Mouse (Mus musculus) ES-E14 (cell line): Measurements from ENCODE around the gene Slc27a4.
A peak's percentile ranks its signal among the peaks of the same experiment; 100 is the strongest.

Source experiments
- CHD2 ChIP-seq: IDR thresholded peaks from 2 replicates; pipeline ENCODE4 v1.6.1; 2014; ENCODE audit warnings: mild to moderate bottlenecking, low read depth, low read length, inconsistent platforms
- ZNF384 ChIP-seq: IDR thresholded peaks from 2 replicates; pipeline ENCODE4 v1.6.1; 2012; ENCODE audit warnings: low read depth, low read length, inconsistent platforms

GRCm38 (mm10) chr2:29820025-29820817 is 17.8 kb downstream of the Slc27a4 start, which contains the start of gene Urm1:
- TF ChIP-seq ZNF384 (0 out of 2 replicates have a peak, but pooled peaks have one; percentile 11), CHD2 (0 out of 2 replicates have a peak, but pooled peaks have one; percentile 32)
